Mouse (Mus musculus) sigmoid colon, adult 10 weeks (tissue): ENCODE results near the gene Prrc2a. TPM values are rescaled to one million over a fixed set of nuclear protein-coding genes. Genes with fewer than 3 reads are reported as not detected.

Experiments used
- polyA plus RNA-seq: library from polyadenylated mRNA; stranded (reverse); fragments of 350-450 nt; fragmentation: Illumina TruSeq; extraction: RNeasy Lipid Tissue Mini Kit (QIAGEN cat#74804); gene quantifications from one replicate; pipeline ENCODE4 v1.2.3, GENCODE M21; 2014; ENCODE audit warnings: low read depth, low replicate concordance

The Prrc2a gene
- polyA plus RNA-seq, 1 experiment from 2014 or later: 12.8 TPM

Other genes with a start within 250 kb of the Prrc2a start
- 15.5 TPM for gene Neu1, start 233.6 kb downstream of the Prrc2a start, polyA plus RNA-seq
- gene Hspa1b, start 205.7 kb downstream of the Prrc2a start, polyA plus RNA-seq: 10.1 TPM
- not detected for gene Gm20481, start 195.0 kb downstream of the Prrc2a start, polyA plus RNA-seq
- 4.5 TPM for gene Hspa1a, start 192.7 kb downstream of the Prrc2a start, polyA plus RNA-seq
- 0.22 TPM for gene Hspa1l, start 192.2 kb downstream of the Prrc2a start, polyA plus RNA-seq
- gene Lsm2, start 183.0 kb downstream of the Prrc2a start, polyA plus RNA-seq: 12.9 TPM
- gene Vars, start 163.9 kb downstream of the Prrc2a start, polyA plus RNA-seq: 1.5 TPM
- gene Vwa7, start 148.3 kb downstream of the Prrc2a start, polyA plus RNA-seq: 0.09 TPM
- not detected for gene Sapcd1, start 136.9 kb downstream of the Prrc2a start, polyA plus RNA-seq
- gene Msh5, start 118.2 kb downstream of the Prrc2a start, polyA plus RNA-seq: 2.5 TPM
- 47.8 TPM for gene Clic1, start 114.9 kb downstream of the Prrc2a start, polyA plus RNA-seq
- not detected for gene Ddah2, start 105.9 kb downstream of the Prrc2a start, polyA plus RNA-seq
- 1.5 TPM for gene Ly6g6c, start 99.5 kb downstream of the Prrc2a start, polyA plus RNA-seq
- gene Mpig6b, start 98.7 kb downstream of the Prrc2a start, polyA plus RNA-seq: 3.0 TPM
- 2.8 TPM for gene Ly6g6e, start 88.0 kb downstream of the Prrc2a start, polyA plus RNA-seq
- gene Ly6g6d, start 86.8 kb downstream of the Prrc2a start, polyA plus RNA-seq: not detected
- not detected for gene Ly6g6f, start 79.3 kb downstream of the Prrc2a start, polyA plus RNA-seq
- 5.3 TPM for gene Abhd16a, start 75.6 kb downstream of the Prrc2a start, polyA plus RNA-seq
- gene Ly6g5c, start 56.6 kb downstream of the Prrc2a start, polyA plus RNA-seq: not detected
- gene Ly6g5b, start 49.5 kb downstream of the Prrc2a start, polyA plus RNA-seq: not detected
- gene Gpank1, start 43.4 kb downstream of the Prrc2a start, polyA plus RNA-seq: 0.85 TPM
- 96.9 TPM for gene Csnk2b, start 42.8 kb downstream of the Prrc2a start, polyA plus RNA-seq
- 2.2 TPM for gene D17H6S53E, start 38.5 kb downstream of the Prrc2a start, polyA plus RNA-seq
- gene Apom, start 32.8 kb downstream of the Prrc2a start, polyA plus RNA-seq: not detected
- gene Bag6, start 29.7 kb downstream of the Prrc2a start, polyA plus RNA-seq: 16.8 TPM
- 7.7 TPM for gene Aif1, start 11.2 kb upstream of the Prrc2a start, polyA plus RNA-seq
- gene Lst1, start 23.5 kb upstream of the Prrc2a start, polyA plus RNA-seq: not detected
- not detected for gene Ltb, start 29.5 kb upstream of the Prrc2a start, polyA plus RNA-seq
- gene Tnf, start 37.1 kb upstream of the Prrc2a start, polyA plus RNA-seq: 0.35 TPM
- 0.54 TPM for gene Lta, start 40.5 kb upstream of the Prrc2a start, polyA plus RNA-seq
- gene Gm16181, start 55.9 kb upstream of the Prrc2a start, polyA plus RNA-seq: not detected
- 8.0 TPM for gene Atp6v1g2, start 68.8 kb upstream of the Prrc2a start, polyA plus RNA-seq
- gene Nfkbil1, start 70.9 kb upstream of the Prrc2a start, polyA plus RNA-seq: not detected
- 10.4 TPM for gene Ddx39b, start 76.8 kb upstream of the Prrc2a start, polyA plus RNA-seq
- 76.9 TPM for gene H2-D1, start 97.8 kb upstream of the Prrc2a start, polyA plus RNA-seq
- 45.4 TPM for gene H2-Q1, start 155.5 kb upstream of the Prrc2a start, polyA plus RNA-seq
- 288 TPM for gene H2-Q2, start 177.3 kb upstream of the Prrc2a start, polyA plus RNA-seq
- 34.4 TPM for gene H2-Q4, start 214.7 kb upstream of the Prrc2a start, polyA plus RNA-seq